Mouse (Mus musculus) spleen, adult 2 months (tissue): ENCODE results near the gene D030056L22Rik. TPM values are rescaled to one million over a fixed set of nuclear protein-coding genes. Genes with fewer than 3 reads are reported as not detected.

Experiments used
- DNase-seq, 2 experiments: peaks; one replicate each; pipeline versions ENCODE4 v3.0.0 to v3.0.0-alpha.2; 2012 to 2021; ENCODE audit warnings: low spot score in 2 of 2, low read depth in 1 of 2
- H3K27ac ChIP-seq: fragments of 200-500 bp; 2 replicates; pipeline ENCODE4 v1.5.1; 2012; ENCODE audit warnings: low read length, inconsistent platforms; ENCODE audit not compliant: insufficient read depth
- H3K27me3 ChIP-seq: fragments of 200-500 bp; 2 replicates; pipeline ENCODE4 v1.6.1; 2012; ENCODE audit warnings: mild to moderate bottlenecking, moderate library complexity, low read length, inconsistent platforms; ENCODE audit not compliant: control insufficient read depth, insufficient read depth
- H3K36me3 ChIP-seq: fragments of 200-500 bp; 2 replicates; pipeline ENCODE4 v1.6.1; 2012; ENCODE audit warnings: mild to moderate bottlenecking, low read length, inconsistent platforms; ENCODE audit not compliant: control insufficient read depth, insufficient read depth
- H3K4me1 ChIP-seq: fragments of 200-500 bp; 2 replicates; pipeline ENCODE4 v1.6.1; 2011; ENCODE audit warnings: inconsistent platforms; ENCODE audit not compliant: control insufficient read depth, insufficient read depth, insufficient read length
- H3K4me3 ChIP-seq: fragments of 200-500 bp; 2 replicates; pipeline ENCODE4 v1.5.1; 2011; ENCODE audit warnings: mild to moderate bottlenecking, inconsistent platforms; ENCODE audit not compliant: insufficient read depth, insufficient read length; ENCODE audit errors: extremely low read depth
- CTCF ChIP-seq: fragments of 200-500 bp; IDR thresholded peaks from 2 replicates; pipeline ENCODE4 v1.5.1; 2011; ENCODE audit warnings: mild to moderate bottlenecking, inconsistent platforms; ENCODE audit not compliant: insufficient read depth, insufficient read length, insufficient replicate concordance; ENCODE audit errors: extremely low read depth
- POLR2A ChIP-seq: fragments of 200-500 bp; IDR thresholded peaks from 2 replicates; pipeline ENCODE4 v1.6.1; 2011; ENCODE audit warnings: low read depth, low read length, inconsistent platforms
- WGBS: fragments of 180-500 bp; shearing (Covaris S2); methylation state at CpG from one replicate; pipeline ENCODE4 v1.1.7; 2018; 5-methylcytosine and 5-hydroxymethylcytosine counted together
- polyA plus RNA-seq: library from polyadenylated mRNA; depleted of rRNA; stranded (reverse); fragments of >200 nt; gene quantifications from 2 replicates; pipeline ENCODE4 v1.2.3, GENCODE M21; 2012; rRNA removed

D030056L22Rik gene
- polyA plus RNA-seq, 1 experiment = 10.1 TPM

- TF ChIP-seq CTCF (no peak), POLR2A (no peak)
- H3K4me3 ChIP-seq = no peak within 1 kb of the TSS
- no peak for DNase-seq
- H3K27me3 ChIP-seq = no peaks in the 10 kb centered on the region
- H3K36me3 ChIP-seq = no peaks in the 10 kb centered on the region
- no peaks in the 10 kb centered on the region for H3K4me1 ChIP-seq
- WGBS = 11% methylated on average over 41 of the region's 41 CpGs
- no peak within 1 kb of the TSS for H3K27ac ChIP-seq
Observed at GRCm38 (mm10) chr19:18749598-18750339, 36.8 kb downstream of the D030056L22Rik start, which contains the start of gene Trpm6. Gene Trpm6 (plus strand): TSS chr19:18749983.

GRCm38 (mm10) chr19:18757191-18757590 is 44.2 kb downstream of the D030056L22Rik start:
- no peak overlapping the region for H3K4me3 ChIP-seq
- H3K4me1 ChIP-seq = no peaks in the 10 kb centered on the region
- H3K27me3 ChIP-seq = no peaks in the 10 kb centered on the region
- TF ChIP-seq CTCF = no peak
- no peak for TF ChIP-seq POLR2A
- DNase-seq = no peak
- no peaks in the 10 kb centered on the region for H3K36me3 ChIP-seq
- H3K27ac ChIP-seq = no peak overlapping the region

- H3K27ac ChIP-seq = no peak overlapping the region
- H3K4me1 ChIP-seq = no peaks in the 10 kb centered on the region
- no peak for DNase-seq
- H3K4me3 ChIP-seq = no peak overlapping the region
- no peak for TF ChIP-seq CTCF
- TF ChIP-seq POLR2A = no peak
- no peaks in the 10 kb centered on the region for H3K27me3 ChIP-seq
- H3K36me3 ChIP-seq = no peaks in the 10 kb centered on the region
- WGBS = 86% methylated on average over 4 of the region's 4 CpGs
Observed at GRCm38 (mm10) chr19:18757706-18758105, 44.7 kb downstream of the D030056L22Rik start.

- no peak for DNase-seq
- H3K4me3 ChIP-seq = no peak overlapping the region
- H3K27me3 ChIP-seq = no peaks in the 10 kb centered on the region
- H3K36me3 ChIP-seq = no peaks in the 10 kb centered on the region
- TF ChIP-seq POLR2A (no peak), CTCF (no peak)
- H3K27ac ChIP-seq = no peak overlapping the region
- no peaks in the 10 kb centered on the region for H3K4me1 ChIP-seq
- WGBS = 79% methylated on average over 6 of the region's 6 CpGs
Observed at GRCm38 (mm10) chr19:18758269-18758668, 45.3 kb downstream of the D030056L22Rik start.

- no peak overlapping the region for H3K27ac ChIP-seq
- H3K4me3 ChIP-seq = no peak overlapping the region
- 71% methylated on average over 9 of the region's 9 CpGs for WGBS
- no peaks in the 10 kb centered on the region for H3K4me1 ChIP-seq
- H3K27me3 ChIP-seq = no peaks in the 10 kb centered on the region
- H3K36me3 ChIP-seq = no peaks in the 10 kb centered on the region
- no peak for DNase-seq
- TF ChIP-seq POLR2A (no peak), CTCF (no peak)
Observed at GRCm38 (mm10) chr19:18758916-18759315, 45.9 kb downstream of the D030056L22Rik start.

GRCm38 (mm10) chr19:18766399-18766798 is 53.4 kb downstream of the D030056L22Rik start:
- 74% methylated on average over 5 of the region's 5 CpGs for WGBS
- Histone ChIP-seq H3K4me1 (no peaks in the 10 kb centered on the region), H3K36me3 (no peaks in the 10 kb centered on the region), H3K4me3 (no peak overlapping the region), H3K27ac (no peak overlapping the region), H3K27me3 (no peaks in the 10 kb centered on the region)
- DNase-seq = no peak
- no peak for TF ChIP-seq CTCF

Other genes starting within 250 kb of the D030056L22Rik start
- gene Ostf1, start 81.4 kb upstream of the D030056L22Rik start, polyA plus RNA-seq = 69.7 and 83.6 TPM in 2 replicates
- 3.5 and 4.0 TPM in 2 replicates for gene Nmrk1, start 81.2 kb upstream of the D030056L22Rik start, polyA plus RNA-seq
- gene Carnmt1, start 42.4 kb upstream of the D030056L22Rik start, polyA plus RNA-seq = 3.1 and 5.8 TPM in 2 replicates
- gene Trpm6, start 36.8 kb downstream of the D030056L22Rik start, polyA plus RNA-seq = 0.02 and 0.05 TPM in 2 replicates